Mouse (Mus musculus) spleen, adult 2 months (tissue): ENCODE measurements around the gene Mtrf1l.

Experiments
- CTCF ChIP-seq: fragments of 200-500 bp; IDR thresholded peaks from 2 replicates; pipeline ENCODE4 v1.5.1; 2011; ENCODE audit warnings: mild to moderate bottlenecking, inconsistent platforms; ENCODE audit not compliant: insufficient read depth, insufficient read length, insufficient replicate concordance; ENCODE audit errors: extremely low read depth
- POLR2A ChIP-seq: fragments of 200-500 bp; IDR thresholded peaks from 2 replicates; pipeline ENCODE4 v1.6.1; 2011; ENCODE audit warnings: low read depth, low read length, inconsistent platforms

GRCm38 (mm10) chr10:5798069-5798468, 25.6 kb downstream of the Mtrf1l start:
- TF ChIP-seq CTCF = no peak
- TF ChIP-seq POLR2A = no peak
